Mouse (Mus musculus): ENCODE measurements around the gene Rgs7.
A peak's percentile ranks its signal among the peaks of the same experiment; 100 is the strongest.

The Rgs7 gene

DNA sequence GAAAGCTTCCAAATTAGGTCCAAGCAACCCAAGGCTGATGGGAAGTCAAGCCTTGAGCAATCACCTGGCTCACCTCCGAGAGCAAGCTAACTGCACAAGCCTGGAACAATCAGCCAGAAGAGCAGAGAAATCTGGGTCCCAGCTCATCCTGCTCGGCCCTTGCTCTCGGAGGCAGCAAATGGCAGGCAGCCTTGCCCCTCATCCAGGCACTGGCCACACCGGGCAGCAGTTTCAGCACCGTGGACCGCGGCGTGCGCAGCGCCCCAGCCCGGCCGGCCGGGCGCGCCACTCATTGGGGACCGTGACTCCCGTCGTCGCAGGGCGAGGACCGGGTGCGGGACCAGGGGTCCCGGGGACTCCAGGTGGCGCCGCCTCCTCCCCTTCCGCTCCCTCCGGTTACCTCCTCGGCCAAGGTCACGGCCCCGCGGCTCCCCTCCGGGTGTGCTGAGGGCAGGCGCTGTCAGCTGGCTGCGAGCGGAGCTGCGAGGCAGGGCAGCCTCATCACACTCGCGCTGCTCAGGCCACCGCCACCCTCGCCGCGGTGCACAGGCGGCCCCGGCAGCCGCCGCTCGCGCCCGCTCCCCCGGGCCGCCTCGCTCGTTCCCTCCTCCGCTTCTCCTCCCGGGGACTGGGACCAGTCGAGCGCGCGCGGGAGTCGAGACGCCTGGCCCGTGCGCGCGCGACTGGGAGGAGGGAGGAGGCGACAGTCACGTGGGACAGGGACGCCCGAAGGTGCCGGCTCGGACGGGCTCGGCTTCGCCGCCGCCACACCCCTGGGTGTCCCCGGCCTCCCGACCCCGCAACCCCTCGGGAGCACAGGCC lies at the start of gene Rgs7:
TSS of gene Rgs7 (minus strand) at position 640 of the 822 bp plus-strand sequence.
- DNase-seq, result peak; percentile 43

DNA sequence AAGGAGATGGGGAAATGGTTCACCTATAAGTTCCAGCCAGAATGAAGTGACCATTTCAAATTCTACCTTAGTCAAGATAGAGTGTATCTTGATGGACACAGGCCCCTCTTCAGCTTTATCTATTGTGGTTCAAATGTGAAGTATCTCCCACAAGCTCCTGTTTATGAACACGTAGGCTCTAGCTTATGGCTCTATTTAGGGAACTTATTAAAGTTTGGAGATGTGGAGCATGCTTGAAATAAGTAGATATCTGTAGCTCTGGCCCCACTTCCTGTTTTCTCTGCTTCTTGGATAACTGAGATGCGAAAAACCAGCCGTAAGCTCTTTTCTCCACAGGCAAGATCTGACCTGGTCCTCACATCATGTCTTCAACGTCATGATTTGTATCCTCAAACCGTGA lies 48.4 kb upstream of the Rgs7 start:
- DNase-seq, result no peak

DNA sequence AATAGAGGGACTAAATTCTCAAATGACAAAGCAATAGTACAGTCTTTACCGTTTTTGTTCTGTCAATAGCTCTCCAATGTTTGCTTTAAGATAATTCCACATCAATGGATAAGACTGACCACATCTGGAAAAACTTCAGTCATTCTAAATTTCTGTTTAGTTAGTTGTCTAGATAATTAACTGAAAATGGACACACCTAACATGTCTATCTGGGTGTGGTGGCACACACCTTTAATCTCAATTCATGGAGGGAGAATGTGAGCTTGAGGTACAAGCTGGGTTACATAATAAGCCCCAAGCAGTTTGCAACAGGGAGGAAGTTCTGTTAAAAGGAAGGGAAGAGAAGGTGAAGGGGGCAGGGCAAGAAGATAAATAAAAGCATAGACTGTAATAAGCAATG lies 45.0 kb upstream of the Rgs7 start:
- DNase-seq, result no peak

DNA sequence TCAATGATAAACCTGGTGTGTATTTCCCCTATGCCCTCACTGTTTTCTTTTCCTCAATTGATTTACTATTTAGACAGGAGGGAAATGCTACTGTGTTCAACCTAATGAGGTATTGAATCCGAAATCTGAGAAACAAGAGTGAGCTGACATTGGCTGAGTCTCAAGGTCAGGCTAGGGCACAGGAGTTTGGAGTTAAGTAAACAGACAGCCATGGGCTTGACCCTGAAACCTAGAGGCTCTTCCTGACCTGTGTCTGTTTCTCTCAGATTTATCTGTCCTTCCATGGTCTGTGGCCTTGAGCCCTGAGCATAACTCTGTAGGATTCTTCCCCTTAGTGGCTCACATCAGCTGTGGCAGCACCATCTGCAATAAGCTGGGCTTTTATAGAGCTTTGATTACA lies 37.6 kb upstream of the Rgs7 start:
- DNase-seq, result no peak

DNA sequence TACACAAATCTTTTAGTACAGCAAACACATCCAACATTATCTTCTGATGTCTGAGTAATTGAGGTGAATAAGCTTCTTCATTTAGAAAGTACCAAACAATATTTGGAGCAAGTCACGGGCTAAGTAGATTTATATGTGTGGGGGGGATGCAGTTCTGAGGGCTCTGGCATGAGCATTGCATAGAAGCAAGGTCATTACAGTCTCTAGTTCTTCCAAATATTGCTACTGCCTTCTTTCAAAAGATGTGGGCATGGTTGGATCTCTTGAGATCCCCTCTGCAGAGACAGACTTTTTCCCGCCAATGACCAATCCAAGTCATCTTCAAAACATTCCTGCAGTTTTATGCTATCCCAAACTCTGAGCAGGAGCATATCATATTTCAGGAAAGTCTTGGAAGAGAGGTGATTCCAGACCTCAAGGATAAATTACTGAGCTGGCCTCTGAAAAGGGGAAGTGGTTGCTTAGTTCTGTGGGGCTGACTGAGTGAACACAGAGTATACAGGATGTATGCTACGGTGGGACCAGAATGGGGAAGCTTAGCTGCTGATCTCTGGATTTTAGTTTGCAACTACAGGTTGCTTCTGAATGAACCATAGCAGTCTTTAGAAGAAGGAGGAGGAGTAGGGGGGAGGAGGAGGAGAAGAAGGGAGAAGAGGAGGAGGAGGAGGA lies 32.5 kb upstream of the Rgs7 start:
- DNase-seq, result no peak

DNA sequence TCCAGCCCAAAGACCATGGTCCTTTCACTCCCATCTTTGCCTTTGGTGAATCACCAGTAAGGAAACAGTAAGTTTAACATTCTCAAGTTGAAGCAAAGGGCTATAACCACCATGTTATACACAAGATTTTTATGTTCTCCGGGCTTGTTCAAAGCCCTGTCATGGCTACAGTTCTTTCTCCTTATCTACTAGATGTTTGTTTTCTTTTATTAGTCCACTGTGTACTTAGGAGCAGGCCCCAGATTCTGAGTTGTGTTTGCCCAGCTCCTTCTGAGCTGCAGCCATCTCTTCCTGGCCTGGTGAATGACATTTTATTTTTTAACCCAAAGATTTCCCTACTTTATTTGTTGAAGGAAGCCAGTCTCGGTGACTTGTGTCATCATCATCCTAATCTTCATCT lies 31.3 kb upstream of the Rgs7 start:
- DNase-seq, result no peak

DNA sequence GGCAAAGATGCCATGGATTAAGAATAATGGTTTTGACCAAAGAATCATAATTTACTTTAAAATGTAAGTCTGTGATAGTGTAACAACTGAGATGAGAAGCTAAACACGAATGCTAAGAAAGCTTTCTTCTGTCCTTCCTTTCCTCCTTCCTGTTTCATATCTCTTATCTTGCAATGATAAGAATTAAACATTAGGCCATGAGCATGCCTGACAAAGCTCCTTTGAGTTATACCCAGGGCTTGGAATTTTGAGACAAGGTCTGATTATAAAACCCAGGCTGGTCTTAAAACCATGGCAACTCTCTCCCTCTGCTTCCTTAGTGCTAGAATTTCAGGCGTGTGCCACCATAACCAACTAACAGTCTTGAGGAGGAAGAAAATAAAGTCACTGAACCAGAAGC lies 22.2 kb upstream of the Rgs7 start:
- no peak for DNase-seq

DNA sequence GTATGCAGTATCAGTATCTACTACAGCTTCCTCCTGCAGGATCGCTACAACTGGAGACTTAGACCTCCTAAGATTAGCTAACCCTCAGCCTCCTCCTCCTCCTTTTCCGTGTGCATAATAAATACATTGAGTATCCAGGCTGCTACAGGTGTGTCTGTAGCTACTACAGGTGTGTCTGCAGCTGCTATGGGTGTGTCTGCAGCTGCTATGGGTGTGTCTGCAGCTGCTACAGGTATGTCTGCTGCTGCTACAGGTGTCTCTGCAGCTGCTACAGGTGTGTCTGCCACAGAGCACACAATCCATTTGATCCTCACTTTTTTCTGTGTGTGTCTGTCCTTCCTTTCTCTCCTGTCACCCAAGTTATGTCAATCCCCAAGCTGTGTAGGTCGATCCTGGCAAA lies 19.9 kb upstream of the Rgs7 start:
- no peak for DNase-seq

DNA sequence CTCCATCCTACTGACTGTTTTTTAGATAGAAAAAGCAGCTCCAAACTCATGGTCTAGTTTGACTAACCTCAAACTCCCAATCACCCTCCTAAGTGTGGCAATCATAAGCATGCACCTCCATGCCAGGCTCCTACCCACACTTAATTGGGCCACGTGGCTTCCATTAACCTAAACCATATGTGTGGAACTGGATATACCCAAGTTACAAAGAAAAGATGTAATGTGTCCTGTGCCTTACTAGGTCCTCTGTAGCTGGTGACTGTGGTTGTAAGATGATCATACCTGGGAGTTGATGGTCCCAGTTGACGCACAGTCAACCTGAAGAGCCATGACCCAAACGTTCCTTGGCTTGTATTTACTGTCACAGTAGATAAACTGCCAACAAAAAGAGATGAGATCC lies 17.7 kb upstream of the Rgs7 start:
- DNase-seq, result no peak

DNA sequence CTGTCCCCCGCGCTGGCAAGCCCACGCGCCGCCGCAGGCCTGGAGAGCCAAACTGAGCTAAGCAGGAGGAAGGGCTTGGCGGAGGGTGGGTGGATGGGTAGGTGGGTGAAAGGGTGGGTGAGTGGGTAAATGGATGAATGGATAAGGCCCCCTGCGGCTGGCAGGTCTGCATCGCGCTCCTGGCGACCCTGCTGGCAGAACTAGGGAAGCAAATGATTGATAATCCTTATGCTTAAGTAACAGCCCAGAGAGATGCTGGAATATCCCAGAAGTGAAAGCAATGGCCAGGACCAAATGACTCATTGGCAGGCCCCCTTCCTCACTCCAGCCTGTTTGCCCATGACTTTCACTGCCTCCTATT lies 363 bp upstream of the Rgs7 start:
- DNase-seq, result no peak

DNA sequence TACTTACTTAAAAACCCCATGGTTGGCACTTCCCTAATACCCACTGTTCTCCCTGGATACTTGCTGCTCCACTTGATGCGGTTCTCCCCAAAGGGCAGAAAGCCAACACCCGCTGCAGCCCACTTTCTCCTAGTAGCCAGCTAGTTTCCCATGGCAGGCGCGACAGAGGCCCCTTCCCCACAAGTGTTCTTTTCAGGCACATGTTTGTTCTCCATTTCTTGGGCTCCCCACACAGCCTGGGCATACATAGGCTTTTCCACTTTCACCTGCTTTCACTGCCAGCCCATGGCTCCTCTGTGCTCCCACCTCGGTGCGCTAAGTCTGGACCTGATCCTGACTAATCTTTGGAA lies 814 bp downstream of the Rgs7 start:
- DNase-seq, result no peak

DNA sequence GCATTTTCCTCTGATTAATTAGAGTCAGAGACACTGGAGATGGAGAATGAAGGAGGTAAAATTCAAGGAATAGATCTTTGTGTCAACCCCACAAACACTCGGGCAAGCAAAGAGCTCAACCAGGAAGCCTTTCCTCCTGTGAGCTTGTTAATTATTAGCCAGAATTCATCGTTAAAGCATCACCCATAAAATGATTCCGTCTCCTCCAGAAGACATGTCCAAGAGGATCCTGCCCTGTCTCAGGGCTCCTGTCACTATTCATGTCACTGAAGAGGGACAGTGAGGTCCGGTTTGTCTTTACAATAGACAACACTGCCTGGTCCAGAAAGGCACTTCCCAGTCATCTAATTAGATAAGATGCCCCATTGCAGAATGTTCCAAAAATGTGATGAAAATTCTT lies 7.2 kb downstream of the Rgs7 start:
- DNase-seq, result no peak

DNA sequence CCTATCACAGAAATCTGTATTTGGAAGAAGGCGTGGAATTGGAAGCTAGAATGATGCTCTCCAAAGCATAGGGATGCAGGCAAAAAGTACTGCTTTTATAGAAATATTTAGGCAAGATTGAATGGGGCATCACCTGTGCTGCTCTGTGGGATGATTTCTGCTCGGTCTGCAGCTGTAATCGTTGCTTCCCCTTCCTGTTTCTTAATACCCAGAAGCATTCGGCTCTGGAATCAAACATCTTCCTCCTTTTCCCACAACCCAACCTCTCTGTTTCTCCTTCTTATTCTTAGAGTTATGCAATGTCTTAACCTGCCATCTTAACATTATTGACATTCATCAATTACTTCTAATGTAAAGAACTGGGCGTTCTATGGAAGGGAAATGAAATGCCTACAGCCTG lies 19.2 kb downstream of the Rgs7 start:
- no peak for DNase-seq

DNA sequence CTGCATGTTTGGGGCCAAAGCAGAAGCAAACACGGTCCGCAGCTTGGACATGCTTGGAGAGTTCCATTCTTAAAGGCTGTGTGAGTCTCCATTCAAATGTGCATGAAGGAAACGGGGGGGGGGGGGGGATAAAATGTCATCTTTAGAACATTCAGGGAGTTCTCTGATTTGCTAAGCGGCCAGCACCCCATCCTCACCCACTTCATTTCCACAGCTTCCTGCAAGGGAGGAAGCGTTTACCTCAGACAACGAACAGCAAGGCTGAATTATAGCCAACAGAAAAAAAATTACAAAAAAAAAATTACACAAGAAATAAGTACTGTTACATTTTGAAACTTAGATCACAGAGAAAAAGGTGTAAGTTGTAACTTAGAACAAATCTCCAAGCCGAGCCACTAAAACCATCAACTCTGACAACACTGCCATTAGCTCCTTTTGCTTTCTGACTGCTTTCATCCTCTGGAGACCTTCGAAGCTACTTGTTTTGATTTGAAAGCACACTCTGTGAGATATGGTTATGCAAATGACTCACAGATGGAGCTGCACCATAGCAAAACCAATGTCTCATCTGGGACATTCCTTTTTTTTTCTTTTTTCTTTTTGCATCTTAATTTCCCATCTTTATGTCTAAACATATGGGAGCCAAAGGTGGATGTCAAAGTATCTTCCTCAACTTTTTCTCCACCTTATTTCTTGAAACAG lies 23.1 kb downstream of the Rgs7 start:
- no peak for DNase-seq

DNA sequence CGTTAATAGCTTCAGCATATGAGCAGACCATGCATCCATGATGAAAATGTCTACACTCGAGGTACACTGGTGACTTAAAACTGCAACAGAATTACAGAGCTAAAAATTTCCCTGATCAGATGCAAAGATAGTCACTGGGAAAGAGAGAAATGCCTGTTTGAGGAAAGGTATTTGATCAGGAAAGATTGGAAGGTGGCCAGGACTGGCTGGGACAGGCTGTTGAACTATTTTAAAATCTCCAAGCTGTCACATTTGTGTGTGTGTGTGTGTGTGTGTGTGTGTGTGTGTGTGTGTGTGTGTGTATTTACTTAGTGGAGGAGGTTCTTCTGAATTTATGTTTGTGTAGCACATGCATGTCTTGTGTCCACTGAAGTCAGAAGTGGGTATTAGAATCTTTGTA lies 27.7 kb downstream of the Rgs7 start:
- no peak for DNase-seq

DNA sequence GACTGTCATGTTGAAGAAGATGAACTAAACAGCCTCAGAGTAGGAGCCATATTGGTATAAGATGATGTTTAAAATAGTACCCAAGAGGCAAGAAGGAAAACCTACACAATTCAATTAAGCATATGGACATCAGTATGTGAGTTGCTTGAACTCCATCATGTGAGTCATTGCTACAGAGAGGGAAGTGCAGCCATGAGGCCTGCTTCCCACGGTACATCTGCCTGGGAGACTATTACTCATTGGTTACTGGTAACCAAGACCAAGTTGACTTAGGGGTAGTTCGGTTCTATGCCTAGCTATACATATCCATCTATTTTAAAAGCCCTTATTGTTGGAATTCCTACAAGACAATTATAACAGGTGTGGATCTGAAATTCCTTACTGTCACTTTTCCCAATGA lies 29.9 kb downstream of the Rgs7 start:
- DNase-seq, result no peak

DNA sequence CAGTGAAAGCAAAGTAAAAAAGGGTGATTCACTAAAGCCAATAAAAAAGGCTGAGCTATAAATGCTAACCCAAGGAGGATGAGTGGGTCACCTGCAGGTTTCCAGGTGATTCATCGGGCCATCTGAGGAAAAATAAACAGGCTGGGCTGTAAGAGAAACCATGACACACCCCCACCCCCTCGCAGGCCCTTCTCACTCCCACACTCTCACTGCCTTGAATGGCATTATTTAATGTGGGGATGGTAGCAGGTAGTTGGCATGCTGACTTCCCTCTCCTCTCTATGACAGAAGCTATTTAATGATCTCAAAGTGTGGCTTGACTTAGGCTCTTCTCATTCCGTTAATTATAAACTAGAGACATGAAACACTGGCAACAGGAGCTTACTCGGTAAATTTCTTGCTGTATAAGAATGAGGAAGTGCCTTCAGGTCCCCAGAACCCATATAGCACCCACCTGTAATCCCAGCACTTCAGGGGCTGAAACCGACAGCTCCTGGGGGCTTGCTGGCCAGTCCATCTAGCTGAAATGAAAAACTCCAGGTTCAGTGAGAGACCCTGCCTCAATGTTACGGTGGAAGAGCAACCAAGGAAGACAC lies 38.2 kb downstream of the Rgs7 start:
- DNase-seq, result no peak

DNA sequence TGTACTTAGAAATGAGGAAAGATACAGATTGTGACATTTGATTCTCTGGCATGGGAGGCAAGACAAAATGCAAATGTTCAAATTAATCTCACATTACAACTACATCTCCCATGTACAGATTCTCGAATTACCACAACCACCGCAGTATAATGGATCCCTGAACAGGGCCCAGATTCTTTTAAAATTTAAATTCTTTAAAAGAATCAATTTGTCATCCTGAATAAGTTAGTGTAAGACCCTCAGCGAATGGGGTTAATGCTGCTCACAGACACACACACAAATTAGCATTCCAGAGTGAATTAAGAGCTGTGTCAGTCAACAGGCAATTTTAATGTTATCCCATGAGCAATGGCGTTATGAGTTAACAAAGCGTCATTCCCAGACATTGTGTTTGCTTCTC lies 44.3 kb downstream of the Rgs7 start:
- DNase-seq, result no peak

DNA sequence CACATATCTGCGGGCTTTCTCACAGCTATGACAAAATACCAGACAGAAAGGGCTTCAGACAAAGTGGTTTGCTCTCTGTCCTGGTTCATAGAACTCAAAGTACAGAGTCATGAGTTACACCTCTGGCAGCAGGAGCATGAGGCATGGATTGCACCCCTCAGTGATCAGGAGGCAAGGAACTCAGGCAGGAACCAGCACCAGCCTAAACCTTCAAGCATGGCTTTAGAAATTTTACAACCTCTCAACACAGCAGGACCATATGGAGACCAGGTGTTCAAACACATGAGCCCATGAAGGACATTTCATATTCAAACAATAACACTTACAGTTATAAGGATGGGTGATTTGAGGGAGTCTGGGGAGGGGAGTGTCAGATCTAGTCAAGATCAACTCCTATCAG lies 49.4 kb downstream of the Rgs7 start:
- no peak for DNase-seq

DNA sequence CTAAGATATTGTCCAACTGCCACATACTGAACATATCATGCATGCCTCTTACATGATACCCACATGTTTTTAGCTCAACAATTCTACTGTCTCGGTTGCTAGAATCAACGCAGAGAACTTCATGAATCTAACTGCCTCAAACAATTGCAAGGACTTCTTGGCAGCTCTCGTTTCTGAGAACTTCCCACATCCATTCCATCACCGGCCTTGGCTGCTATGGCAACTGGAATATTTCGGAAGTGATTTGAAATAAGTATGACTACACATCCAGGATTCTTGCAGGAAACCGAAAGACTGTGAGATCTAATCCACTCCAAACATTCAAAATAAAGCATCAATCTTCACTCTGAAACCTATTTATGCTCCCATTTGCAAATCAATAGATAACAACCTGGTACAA lies 50.3 kb downstream of the Rgs7 start:
- no peak for DNase-seq

DNA sequence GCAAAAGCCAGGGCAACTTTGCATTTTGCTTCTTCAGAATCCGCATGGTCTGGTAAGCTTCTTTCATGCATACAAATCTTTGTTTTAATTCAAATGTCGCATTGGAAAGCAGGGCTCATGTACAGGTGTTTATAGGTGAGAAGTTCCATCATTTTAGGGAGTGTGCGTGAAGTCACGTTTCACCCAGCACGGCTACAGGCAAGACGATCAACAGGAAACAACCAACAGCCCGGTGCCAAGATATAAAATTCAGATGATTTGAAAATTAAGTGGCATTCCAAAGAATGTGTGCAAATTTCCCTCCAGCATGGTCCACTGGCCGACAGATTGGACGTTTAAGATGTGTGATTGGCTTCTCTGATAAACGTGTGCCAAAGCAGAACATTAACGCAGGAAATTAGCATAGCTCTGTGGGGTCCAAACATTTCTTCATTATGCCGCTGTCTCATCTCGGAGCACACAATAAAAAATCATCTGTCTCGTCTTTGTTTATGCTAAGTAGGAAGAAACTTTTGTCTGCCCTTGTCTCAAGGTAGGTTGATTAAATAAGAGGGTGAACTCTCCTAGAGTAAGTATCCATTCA lies 58.6 kb downstream of the Rgs7 start:
- DNase-seq, result no peak

DNA sequence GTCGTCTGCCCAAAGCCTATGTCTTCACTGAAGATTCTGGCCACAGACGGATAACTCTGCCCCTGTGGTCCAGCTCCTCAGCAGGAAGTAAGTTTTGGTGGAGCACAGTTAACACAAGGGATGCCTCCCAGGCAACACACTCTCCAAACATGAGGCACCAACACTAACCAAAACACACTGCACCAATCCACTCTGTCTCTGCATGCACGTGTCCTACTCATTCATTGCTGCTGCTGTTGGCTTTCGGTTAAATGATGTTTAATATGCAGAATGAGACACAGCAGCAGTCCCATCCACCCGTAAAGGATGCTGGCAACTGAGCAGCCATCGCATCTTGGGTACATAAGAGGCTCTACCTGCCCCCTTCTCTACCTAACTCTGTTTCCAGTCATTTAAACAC lies 59.2 kb downstream of the Rgs7 start:
- no peak for DNase-seq

DNA sequence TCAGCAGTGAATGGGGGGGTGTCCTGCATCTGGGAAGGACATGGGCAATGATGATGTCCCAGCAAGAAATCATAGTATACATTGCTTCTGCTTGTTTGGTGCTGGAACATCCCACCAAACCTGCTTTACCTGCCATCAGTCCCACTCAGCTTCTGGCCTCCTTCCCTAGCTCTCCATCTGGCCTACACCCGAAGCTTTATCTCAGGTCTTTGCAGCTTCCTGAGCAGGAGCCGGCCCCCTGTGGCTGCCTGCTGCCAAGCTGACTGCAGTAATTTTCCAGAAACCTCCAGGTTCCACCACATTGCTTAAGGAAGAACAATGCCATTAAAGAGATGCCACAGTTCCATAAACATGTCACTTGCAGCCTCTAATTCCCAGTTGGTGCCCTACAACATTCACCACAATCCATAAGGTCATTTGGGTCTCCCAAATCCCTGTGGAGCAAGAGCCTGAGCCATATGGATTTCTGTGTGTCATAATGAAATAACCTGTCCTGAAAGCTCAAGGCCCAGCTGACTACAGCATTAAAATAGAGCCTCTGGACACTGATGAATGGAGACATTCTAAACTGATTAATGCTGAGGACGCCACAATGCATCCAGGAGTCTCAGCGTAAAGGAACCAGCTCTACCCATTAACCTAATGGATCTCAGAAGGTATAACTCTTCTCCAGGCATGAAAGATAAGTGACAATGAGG lies 60.8 kb downstream of the Rgs7 start:
- DNase-seq, result no peak

All from liver (tissue).